Mouse (Mus musculus): ENCODE data around the gene Slbp. TPM values are rescaled to one million over a fixed set of nuclear protein-coding genes. Genes with fewer than 3 reads are reported as not detected.

Gene Slbp
- polyA plus RNA-seq, 1 experiment from 2014 or later: 222 TPM

GRCm38 (mm10) chr5:33689852-33690645 lies 37.7 kb upstream of the Slbp start:
- H3K36me3 ChIP-seq (ENCODE audit: poor library complexity, severe bottlenecking): no peaks in the 10 kb centered on the region
- peaks cover 34% of the 10 kb centered on the region for H3K27me3 ChIP-seq
- no peaks in the 10 kb centered on the region for H3K9me3 ChIP-seq (replicated peaks)
- 56% methylated on average over 11 of the region's 11 CpGs for WGBS
- peak overlapping the region; percentile 89 for H3K27ac ChIP-seq
- H3K9ac ChIP-seq: peak overlapping the region; percentile 52; the same call in 1 of the 2 replicates
- peak overlapping the region; percentile 35 for H3K4me2 ChIP-seq
- no peak overlapping the region for H3K4me3 ChIP-seq
- ATAC-seq: no peak
- peaks cover 80% of the 10 kb centered on the region for H3K4me1 ChIP-seq

- peak overlapping the region; percentile 35 for H3K4me2 ChIP-seq
- H3K4me1 ChIP-seq: peaks cover 79% of the 10 kb centered on the region
- 2% methylated on average over 20 of the region's 20 CpGs for WGBS
- peak overlapping the region; percentile 89 for H3K27ac ChIP-seq
- no peaks in the 10 kb centered on the region for H3K9me3 ChIP-seq (replicated peaks)
- H3K27me3 ChIP-seq: peaks cover 33% of the 10 kb centered on the region
- no peak overlapping the region for H3K4me3 ChIP-seq
- ATAC-seq: peak; percentile 90
- no peaks in the 10 kb centered on the region for H3K36me3 ChIP-seq (ENCODE audit: poor library complexity, severe bottlenecking)
- H3K9ac ChIP-seq: peak overlapping the region; percentile 52; the same call in 1 of the 2 replicates
These were observed 37.0 kb upstream of the Slbp start for GRCm38 (mm10) chr5:33689221-33689844.

DNA sequence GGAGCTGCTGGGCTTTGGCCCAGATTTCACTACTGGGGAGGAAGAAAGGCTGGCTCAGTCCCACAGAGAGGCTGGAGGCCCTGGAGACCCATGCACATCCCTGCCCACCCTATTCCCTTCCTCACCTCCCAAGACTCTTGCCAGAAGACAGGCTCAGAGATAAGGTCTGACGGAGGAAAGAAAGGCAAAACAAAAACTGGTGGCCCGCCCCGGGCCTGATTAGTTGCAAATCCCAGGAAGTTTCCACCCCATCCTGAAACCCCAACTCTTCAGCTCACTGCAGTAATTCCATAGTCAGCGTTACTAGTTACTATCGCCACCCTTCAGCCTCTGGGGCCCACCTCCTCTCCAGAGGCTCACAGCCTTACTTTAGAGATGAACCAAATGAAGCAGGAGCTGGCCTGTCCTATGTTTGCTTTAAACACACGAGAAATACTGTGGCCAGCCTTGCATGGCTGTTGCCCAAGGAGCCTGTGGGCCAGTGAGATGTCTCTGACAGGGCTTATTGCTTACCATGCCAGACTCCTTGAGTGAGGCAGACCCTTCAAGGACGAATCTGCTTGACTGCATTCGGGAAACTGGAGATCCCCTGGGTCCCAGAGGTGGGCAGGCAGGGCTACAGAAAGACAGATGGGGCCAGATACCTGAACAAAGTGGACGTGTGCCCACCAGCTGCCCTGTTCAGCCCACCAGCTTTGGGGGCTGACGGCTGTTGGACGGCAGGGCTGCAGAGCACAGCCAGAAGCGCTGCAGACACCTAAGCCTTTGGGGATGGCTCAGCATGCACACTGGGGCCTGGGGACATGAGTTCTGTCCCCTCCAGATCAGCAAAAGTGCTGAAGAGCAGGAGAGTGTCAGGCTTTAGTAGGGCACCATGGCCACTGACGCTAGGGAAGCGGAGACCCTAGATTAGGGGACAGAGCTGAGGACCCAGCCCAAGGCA lies 36.2 kb upstream of the Slbp start:
- Histone ChIP-seq H3K36me3 (ENCODE audit: poor library complexity, severe bottlenecking) (no peaks in the 10 kb centered on the region), H3K27ac (peak overlapping the region; percentile 89), H3K27me3 (peaks cover 26% of the 10 kb centered on the region), H3K4me2 (peak overlapping the region; percentile 35), H3K9me3 (replicated peaks) (no peaks in the 10 kb centered on the region), H3K4me1 (peaks cover 75% of the 10 kb centered on the region), H3K4me3 (no peak overlapping the region), H3K9ac (peak overlapping the region; percentile 52)
- WGBS: 35% methylated on average over 14 of the region's 14 CpGs
- ATAC-seq: no peak

GRCm38 (mm10) chr5:33687142-33687541 lies 34.8 kb upstream of the Slbp start:
- Histone ChIP-seq H3K4me3 (no peak overlapping the region), H3K27me3 (peaks cover 18% of the 10 kb centered on the region; the same call in 1 of the 2 replicates)
- ATAC-seq: no peak

DNA sequence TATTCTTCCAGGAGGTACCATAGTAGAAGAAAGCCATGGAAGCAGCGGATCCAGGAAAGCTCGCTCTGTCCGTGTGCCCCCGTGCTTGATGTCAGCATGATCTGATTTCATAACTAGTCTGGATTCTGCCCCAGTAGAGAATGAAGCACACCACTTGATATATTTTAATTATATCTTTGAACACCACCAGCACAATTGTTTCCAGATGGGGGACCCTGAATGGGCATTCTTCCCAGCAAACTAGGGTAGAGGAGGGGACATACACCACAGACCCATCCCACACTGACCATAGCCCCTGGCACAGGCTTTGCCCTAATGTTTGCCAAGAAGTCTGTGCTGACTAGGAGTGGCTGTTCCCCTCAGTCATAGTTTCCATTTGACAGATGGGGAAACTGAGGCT lies 32.6 kb upstream of the Slbp start:
- Histone ChIP-seq H3K4me2 (no peak overlapping the region), H3K4me1 (peaks cover 50% of the 10 kb centered on the region), H3K27ac (no peak overlapping the region), H3K4me3 (no peak overlapping the region), H3K9me3 (replicated peaks) (no peaks in the 10 kb centered on the region), H3K36me3 (ENCODE audit: poor library complexity, severe bottlenecking) (no peaks in the 10 kb centered on the region), H3K9ac (no peak overlapping the region), H3K27me3 (peaks cover 5% of the 10 kb centered on the region; the same call in 1 of the 2 replicates)
- no peak for ATAC-seq
- 88% methylated on average over 4 of the region's 4 CpGs for WGBS

More at GRCm38 (mm10) chr5:33687142-33687541, 34.8 kb upstream of the Slbp start:
- Histone ChIP-seq H3K9ac (no peak overlapping the region), H3K4me2 (no peak overlapping the region), H3K27ac (no peak overlapping the region), H3K4me1 (peaks cover 63% of the 10 kb centered on the region), H3K36me3 (ENCODE audit: poor library complexity, severe bottlenecking) (no peaks in the 10 kb centered on the region), H3K9me3 (replicated peaks) (no peaks in the 10 kb centered on the region)
- 74% methylated on average over 4 of the region's 4 CpGs for WGBS

GRCm38 (mm10) chr5:33683897-33684652 lies 31.7 kb upstream of the Slbp start:
- H3K4me2 ChIP-seq: no peak overlapping the region
- peaks cover 5% of the 10 kb centered on the region; the same call in 1 of the 2 replicates for H3K27me3 ChIP-seq
- no peaks in the 10 kb centered on the region for H3K9me3 ChIP-seq (replicated peaks)
- peak; percentile 75 for ATAC-seq
- peaks cover 42% of the 10 kb centered on the region for H3K4me1 ChIP-seq
- no peak overlapping the region for H3K4me3 ChIP-seq
- no peaks in the 10 kb centered on the region for H3K36me3 ChIP-seq (ENCODE audit: poor library complexity, severe bottlenecking)
- 50% methylated on average over 7 of the region's 7 CpGs for WGBS
- peak overlapping the region; percentile 21; the same call in 1 of the 2 replicates for H3K9ac ChIP-seq
- H3K27ac ChIP-seq: 0 out of 2 replicates have a peak overlapping the region, but pooled peaks have one; percentile 0

DNA sequence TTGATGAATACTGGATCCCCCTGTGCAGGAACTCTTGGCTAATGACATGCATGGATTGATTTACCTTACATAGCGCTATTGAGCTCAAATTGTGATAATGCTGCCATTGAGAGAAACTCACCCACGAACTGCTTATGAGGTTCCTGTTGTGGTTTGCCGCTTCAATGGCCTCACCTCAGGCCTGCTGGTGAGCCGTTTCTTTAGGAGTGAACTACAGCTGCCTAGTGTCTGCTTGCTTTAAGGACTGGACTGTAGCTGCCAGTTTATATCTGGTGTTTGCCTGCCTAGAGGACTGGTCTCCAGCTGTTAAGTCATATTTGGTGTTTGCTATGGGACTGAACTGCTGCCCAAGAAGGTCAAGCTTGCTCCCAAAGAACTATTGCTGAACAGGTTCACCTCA lies 30.6 kb upstream of the Slbp start:
- Histone ChIP-seq H3K27ac (no peak overlapping the region), H3K4me1 (peaks cover 31% of the 10 kb centered on the region), H3K4me2 (no peak overlapping the region), H3K36me3 (ENCODE audit: poor library complexity, severe bottlenecking) (no peaks in the 10 kb centered on the region), H3K4me3 (no peak overlapping the region), H3K9me3 (replicated peaks) (no peaks in the 10 kb centered on the region), H3K9ac (no peak overlapping the region), H3K27me3 (peaks cover 5% of the 10 kb centered on the region; the same call in 1 of the 2 replicates)
- ATAC-seq: no peak
- 59% methylated on average over 4 of the region's 4 CpGs for WGBS

DNA sequence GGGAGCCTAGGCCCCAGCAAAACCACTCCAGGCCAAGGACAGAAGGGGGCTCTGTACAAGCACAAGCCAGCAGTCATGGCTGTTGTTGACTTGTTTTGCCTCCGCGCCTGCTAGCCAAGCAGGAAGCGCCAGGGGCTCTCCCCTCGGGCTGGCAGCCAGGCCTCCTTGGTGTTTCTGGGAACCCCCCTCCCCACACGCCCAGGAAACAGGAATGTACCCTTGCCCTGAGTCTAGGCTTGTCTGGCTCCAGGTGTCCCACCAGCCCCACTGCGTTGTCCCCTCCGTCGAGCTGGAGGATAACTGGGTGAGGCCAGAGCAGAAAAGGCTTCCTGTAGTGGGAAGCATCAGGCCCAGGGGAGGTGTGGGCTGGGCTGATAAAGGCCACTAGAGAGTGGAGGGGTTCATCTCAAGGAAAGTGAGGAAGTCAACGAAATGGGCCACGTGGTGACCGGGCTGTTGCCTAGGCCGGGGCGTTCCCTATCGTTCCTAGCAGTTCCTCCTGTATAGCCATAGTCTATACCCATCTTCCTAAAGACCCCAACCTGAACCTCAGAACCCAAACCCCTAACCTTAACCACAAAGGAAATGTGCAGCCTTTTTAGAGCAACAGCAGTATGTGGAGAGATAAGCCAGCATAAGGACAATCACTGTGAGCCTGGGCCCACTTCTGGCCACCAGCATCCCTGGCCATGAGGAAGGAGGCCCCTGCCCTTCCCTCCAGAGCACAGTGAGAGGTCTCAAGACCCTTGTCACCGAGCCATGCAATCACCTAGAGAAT lies 29.4 kb upstream of the Slbp start:
- 82% methylated on average over 15 of the region's 15 CpGs for WGBS
- Histone ChIP-seq H3K27ac (no peak overlapping the region), H3K9me3 (replicated peaks) (no peaks in the 10 kb centered on the region), H3K27me3 (peaks cover 5% of the 10 kb centered on the region; the same call in 1 of the 2 replicates), H3K4me3 (no peak overlapping the region), H3K36me3 (ENCODE audit: poor library complexity, severe bottlenecking) (no peaks in the 10 kb centered on the region), H3K4me1 (peaks cover 19% of the 10 kb centered on the region; the same call in 1 of the 2 replicates), H3K4me2 (no peak overlapping the region), H3K9ac (peak overlapping the region; percentile 12; the same call in 1 of the 2 replicates)
- ATAC-seq: no peak

- Histone ChIP-seq H3K4me2 (no peak overlapping the region), H3K4me1 (peaks cover 18% of the 10 kb centered on the region; the same call in 1 of the 2 replicates), H3K4me3 (no peak overlapping the region), H3K9ac (peak overlapping the region; percentile 12; the same call in 1 of the 2 replicates), H3K27ac (no peak overlapping the region), H3K9me3 (replicated peaks) (no peaks in the 10 kb centered on the region), H3K36me3 (ENCODE audit: poor library complexity, severe bottlenecking) (no peaks in the 10 kb centered on the region), H3K27me3 (0 out of 2 replicates have a peak, but pooled peaks cover 5% of the 10 kb centered on the region)
- WGBS: 63% methylated on average over 3 of the region's 3 CpGs
- no peak for ATAC-seq
These were observed 28.7 kb upstream of the Slbp start for GRCm38 (mm10) chr5:33681044-33681443.

GRCm38 (mm10) chr5:33678244-33678643 lies 25.9 kb upstream of the Slbp start:
- Histone ChIP-seq H3K9ac (no peak overlapping the region), H3K4me2 (no peak overlapping the region), H3K36me3 (ENCODE audit: poor library complexity, severe bottlenecking) (peaks cover 3% of the 10 kb centered on the region), H3K27me3 (no peaks in the 10 kb centered on the region), H3K9me3 (replicated peaks) (no peaks in the 10 kb centered on the region), H3K27ac (no peak overlapping the region), H3K4me3 (no peak overlapping the region), H3K4me1 (peaks cover 18% of the 10 kb centered on the region)
- WGBS: 87% methylated on average over 5 of the region's 5 CpGs
- no peak for ATAC-seq
